Mouse (Mus musculus) spleen, adult 2 months (tissue): Measurements from ENCODE around the gene Alad.

Source experiments
- CTCF ChIP-seq: fragments of 200-500 bp; IDR thresholded peaks from 2 replicates; pipeline ENCODE4 v1.5.1; 2011; ENCODE audit warnings: mild to moderate bottlenecking, inconsistent platforms; ENCODE audit not compliant: insufficient read depth, insufficient read length, insufficient replicate concordance; ENCODE audit errors: extremely low read depth
- POLR2A ChIP-seq: fragments of 200-500 bp; IDR thresholded peaks from 2 replicates; pipeline ENCODE4 v1.6.1; 2011; ENCODE audit warnings: low read depth, low read length, inconsistent platforms

DNA sequence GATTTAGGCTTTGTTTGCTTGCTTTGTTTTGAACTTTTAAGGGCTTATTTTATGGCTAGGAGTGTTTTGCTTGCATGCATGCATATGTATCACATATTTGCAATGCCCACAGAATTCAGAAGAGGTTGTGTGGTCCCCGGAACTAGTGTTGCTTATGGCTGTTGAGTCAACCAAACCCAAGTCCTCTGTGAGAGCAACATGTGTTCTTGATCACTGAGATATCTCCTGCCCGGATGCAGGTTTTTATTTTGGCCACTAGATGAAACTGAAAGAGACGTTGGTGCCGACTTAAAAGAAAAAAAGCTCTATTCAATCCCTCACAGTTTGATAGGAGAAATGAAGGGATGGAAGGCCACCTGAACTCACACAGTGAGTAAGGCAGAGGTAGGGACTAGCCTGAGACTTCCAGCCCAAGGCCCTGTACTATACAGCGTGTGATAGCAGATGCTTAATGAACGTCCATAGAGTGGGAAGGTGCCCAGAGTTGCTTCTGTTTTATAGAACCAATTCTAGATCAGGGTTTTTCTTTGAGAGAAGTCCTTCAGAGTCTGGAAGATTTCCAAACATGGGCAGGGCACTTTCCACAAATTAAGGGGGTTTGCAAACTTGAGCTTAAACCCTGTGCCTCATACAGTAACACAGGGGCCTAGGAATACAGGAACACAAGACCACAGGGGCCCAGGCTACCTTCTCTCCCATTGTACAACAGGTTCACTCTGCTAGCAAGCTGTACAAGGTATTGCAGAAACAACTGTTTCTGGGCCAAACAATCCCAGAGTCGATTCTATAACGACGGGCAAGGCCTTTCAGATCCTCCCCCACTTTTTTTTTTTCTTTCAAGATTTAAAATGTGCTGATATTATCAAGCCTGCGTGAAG is 1.9 kb downstream of the Alad start:
- TF ChIP-seq POLR2A (no peak), CTCF (no peak)
